Mouse (Mus musculus) urinary bladder, postnatal 14 days (tissue): ENCODE results near the gene Zbtb6.

ENCODE experiments used
- DNase-seq: peaks from one replicate; pipeline ENCODE4 v3.0.0; 2021; ENCODE audit warnings: low spot score

Gene Zbtb6

DNA sequence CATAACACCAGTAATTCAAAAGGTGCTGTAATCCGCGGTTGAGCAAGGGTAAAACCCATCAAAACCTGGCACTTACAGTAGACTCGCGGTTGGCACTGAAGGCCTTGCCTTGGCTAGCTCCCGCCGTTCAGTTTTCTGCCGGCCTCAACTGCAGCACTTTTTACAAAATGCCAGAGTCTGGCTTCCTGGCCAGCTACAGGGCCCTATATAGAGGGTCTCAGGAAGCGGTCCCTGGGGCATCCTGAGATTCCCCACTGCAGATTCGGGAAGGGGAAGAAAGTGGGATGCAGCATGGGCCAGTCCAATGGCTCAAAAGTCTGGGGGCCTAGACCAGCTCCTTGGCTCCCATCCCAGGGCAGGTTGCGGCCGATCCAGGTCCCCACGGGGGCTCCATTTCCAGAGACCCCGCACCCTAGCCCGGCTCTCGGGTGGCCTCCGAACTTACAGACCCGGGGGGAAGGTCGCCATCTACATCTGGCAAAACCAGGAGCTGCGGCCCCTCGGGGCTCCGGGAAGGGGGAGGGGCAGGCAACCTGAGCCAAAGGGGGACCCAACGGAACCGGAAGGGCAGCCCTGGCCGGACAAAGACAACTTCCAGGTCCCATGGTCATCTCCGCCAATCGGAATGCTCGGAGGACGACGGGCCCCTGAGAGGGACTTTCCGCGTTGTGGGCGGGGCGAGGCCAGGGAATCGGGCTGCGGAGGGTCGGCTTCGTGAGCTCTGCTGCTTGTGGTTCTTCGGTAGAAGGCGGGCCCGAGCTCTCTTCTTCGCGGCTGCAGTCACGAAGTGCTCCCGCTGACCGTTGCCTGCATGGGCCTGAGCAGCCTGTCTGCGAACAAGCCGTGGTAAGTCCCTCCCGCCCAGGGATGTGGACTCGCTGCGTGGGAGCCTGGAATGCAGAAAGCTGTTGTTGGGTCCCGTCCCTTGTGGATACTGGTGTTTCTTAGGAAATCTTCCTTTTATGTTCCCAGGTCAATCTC, at the start of gene Zbtb6, which contains the start of the genes Zbtb26 and Rabgap1:
TSS of gene Zbtb6 (minus strand) at position 561 of the 981 bp plus-strand sequence.
TSS of gene Zbtb26 (minus strand) at position 525 of the 981 bp plus-strand sequence.
TSS of gene Rabgap1 (plus strand) at position 669 of the 981 bp plus-strand sequence.
- DNase-seq = peak; percentile 95

DNA sequence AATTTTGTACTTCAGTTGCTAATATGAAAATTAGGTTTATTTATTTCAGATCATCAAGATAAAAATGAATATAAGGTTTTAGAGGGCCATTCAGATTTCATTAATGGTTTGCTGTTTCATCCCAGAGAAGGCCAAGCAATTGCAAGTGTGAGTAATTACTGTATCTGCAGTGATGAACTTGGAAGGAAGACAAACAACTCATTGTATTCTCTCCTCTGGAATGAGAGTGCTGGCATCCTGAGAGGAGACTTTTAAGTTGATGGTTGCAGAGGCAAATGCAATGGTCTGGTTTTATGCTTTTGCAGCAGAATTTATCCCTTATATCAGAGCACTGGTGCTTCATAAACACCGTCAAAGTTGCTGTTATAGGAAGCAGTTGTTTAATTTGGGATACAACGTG, 46.0 kb upstream of the Zbtb6 start:
- no peak for DNase-seq

DNA sequence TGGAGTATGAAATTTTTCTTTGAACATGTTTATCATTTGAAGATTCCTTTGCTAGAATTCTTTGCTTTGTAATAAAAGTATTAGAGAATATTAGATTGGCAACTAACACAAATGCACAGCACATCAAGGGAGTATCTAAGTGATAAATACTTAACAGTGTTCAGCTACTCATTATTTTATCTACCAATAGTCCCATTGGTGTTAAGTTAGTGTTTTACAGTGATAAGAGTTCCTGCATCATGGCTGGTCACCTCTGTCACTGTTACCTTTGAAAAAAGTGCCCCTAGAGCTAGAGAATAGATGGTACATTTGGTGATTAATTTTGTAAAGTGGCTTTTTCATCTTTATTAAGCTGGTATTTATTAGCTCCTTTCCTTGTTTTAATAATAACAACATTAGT, 43.4 kb upstream of the Zbtb6 start:
- no peak for DNase-seq

DNA sequence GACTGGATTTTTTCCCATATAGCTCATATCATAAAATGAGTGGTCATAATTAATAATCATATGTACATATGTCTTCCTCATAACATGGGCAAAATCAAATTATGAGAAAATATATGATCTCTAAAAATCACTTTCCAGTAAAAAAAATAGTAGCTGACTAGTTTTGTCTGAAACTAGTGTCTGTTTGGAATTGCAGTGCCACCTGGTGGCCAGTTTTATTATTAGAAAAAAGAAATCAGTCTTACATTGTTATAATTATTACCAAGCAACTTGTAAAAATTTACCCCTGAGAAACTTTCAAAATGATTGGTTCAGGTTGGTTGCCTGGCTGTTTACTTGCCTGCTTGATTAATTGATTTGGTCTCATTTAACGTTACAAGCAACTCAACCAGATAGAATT, 42.4 kb upstream of the Zbtb6 start:
- DNase-seq = peak; percentile 13

DNA sequence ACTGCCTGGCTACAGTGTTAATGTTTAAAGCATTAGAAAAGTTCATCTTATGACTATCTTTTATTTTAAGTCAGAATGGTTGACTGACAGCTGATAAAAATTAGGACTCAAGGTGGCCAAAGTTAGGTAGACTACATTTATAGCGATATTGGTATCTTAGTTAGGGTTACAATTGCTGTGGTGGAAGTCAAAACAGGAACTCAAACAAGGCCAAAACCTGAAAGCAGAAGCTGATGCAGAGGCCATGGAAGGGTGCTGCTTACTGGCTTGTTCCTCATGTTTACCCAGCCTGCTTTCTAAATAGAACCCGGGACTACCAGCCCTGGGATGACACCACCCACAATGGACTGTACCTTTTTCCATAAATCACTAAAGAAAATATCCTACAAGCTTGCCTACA, 41.2 kb upstream of the Zbtb6 start:
- DNase-seq = no peak

DNA sequence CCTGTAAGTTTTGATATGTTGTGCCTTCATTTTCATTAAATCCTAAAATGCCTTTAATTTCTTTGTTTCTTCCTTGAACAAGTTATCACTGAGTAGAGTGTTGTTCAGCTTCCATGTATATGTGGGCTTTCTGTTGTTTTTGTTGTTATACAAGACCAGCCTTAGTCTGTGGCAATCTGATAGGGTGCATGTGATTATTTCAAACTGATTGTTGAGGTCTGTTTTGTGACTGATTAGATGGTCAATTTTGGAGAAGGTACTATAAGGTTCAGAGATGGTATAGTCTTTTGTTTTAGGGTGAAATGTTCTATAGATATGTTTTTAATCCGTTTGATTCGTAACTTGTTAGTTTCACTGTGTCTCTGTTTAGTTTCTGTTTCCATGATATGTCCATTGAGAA, 37.1 kb upstream of the Zbtb6 start:
- no peak for DNase-seq

DNA sequence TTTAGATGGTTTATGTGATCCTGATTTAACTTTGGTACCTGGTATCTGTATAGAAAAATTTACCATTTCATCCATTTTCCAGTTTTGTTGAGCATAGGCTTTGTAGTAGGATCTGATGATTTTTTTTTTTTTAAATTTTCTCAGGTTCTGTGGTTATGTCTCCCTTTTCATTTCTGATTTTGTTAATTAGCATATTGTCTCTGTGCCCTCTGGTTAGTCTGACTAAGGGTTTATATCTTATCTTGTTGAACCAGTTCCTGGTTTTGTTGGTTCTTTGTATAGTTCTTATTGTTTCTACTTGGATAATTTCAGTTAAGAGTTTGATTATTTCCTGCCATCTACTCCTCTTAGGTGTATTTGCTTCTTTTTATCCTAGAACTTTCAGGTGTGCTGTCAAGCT, 36.6 kb upstream of the Zbtb6 start:
- DNase-seq = no peak

DNA sequence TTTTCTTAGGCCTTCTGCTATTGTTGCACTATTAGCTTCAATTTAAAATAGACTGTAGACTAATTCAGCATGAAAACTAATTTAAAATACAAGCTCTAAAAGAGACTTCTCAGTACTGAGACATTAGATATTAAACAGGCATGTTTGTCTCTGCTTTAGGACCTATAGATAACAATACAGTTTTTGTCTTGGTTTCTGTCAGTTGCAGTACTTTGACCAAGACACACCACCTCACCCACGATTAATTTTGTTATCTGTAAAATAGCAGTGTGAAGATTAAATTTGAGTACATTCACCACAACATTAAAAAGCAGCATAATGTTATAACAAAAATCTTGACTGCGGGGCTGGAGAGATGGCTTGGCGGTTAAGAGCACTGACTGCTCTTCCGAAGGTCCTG, 23.3 kb upstream of the Zbtb6 start:
- no peak for DNase-seq

DNA sequence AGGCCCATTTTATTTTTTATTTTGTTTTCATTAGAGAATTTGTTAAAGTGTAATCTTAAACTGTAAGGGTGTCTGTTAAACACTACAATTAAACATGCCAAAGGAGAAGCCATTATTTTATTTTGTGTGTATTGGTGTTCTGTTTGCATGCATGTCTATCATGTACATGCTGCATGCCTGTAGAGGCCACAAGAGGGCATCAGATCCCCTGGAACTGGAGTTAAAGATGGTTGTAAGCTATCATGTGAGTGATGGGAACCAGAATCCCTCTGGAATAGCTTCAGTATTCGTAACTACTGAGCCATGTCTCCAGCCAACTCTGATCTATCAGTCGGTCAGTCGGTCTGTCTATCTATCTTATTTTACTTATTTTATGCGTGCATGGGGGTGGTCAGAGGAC, 17.7 kb upstream of the Zbtb6 start:
- no peak for DNase-seq

DNA sequence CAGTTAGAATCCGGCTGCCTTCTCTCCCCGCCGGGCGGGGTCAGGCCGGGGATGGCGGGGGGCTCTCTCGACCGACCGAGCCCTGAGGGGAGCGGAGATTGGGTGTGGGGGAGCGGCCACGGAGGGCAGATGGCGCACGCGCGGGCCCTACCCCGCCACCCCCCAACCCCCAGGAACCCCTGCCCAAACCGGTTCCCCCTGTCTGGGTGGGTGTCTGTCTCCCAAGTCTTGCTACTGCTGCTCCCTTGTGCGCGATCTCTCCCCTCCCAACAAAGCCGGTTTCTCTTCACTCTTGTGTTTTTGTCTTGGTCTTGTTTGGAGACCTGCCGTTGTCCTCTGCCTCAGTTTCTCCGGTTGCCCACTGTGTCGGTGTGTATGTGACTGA, 9.4 kb upstream of the Zbtb6 start:
- peak; percentile 61 for DNase-seq

DNA sequence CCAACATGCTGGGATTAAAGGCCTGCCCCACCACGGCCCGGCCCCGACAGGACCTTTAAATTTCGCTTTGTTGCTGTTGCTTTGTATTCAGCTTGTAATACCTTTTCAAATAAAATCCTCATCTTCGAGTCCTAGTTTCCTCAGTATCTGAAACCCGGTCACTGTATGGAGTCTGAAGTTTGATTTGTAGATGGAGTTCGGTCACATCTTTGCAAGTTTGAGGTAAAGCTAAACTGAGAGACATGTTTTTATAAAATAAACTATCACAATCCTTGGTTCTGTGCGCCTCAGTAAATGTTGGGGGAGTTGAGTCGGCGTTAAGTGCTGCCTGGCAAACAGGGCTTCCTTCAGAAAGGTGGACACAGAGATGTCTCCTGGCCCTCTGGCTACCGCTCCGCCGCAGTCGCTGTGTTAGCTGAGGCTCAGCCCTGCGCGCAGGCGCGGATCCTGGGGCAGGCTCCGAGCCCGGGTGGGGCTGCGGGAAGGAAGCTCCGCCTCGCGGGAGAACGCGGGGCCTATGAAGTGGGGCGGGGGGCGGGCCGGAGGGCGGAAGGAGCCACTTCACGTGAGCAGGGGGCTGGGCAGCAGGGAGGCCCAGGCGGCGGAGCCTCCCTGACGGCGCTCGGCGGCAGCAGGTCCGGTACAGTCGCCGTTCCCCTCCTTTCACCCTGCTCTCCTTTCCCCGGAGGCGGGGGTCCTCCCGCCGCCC, 8.8 kb upstream of the Zbtb6 start:
- DNase-seq = peak; percentile 95

DNA sequence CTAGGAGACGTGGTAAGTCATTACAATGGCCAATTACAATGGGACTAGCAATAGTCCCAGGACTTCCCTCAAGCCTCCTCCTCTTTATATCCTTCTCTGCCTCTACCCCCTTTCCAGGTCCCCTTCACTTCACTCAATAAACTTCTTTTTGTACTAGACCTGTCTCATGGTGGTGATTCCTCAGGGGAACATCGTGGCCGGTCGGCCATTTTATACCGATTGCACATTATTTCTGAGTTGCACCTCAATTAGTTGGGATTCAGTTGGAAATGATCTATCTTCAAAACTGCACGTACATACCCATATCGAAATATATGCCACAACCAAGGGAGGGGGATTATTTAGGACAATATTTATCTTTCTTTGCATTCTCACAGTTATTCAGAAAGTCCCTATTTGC, 11.4 kb downstream of the Zbtb6 start:
- no peak for DNase-seq

DNA sequence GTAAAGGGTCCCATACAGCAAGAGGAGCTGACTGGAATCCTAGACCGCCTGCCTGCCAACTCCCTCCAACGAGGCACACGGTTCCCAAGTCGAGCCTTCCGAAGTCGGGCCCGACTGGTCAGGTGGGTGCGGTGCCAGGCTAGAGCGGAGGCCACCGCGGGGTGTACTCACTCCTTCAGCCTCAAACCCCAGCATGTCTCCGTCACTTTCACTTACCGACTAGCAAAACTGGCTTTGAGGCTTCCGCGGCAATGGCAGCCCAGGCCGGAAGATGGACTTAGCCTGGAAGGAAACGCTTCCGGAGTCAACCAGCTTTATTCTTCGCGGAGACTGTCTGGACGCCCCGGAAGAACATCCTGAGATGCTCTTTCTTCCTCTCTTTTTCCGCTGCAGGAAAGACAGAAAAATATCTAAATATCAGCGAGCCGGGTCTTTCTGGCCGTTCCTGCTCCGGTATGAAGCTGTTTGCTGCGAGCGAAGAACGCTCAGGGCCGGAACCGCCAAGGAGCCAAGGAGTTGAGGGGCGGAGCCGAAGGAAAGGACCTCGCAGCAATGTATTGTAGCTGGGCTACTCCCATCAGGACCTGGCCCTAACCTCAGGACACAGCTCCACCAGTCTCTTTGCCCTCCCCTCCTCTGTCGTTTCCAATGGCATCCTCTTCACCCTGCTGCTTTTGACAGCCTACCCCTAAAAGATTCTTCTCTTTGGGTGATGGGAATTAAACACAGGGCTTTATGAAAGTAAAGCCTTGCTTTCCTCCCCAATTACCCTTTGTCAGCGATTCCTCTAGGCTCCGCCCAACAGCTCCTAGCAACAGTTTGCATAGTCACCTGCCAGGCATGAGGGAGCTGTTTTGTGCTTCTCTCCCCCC, 12.1 kb downstream of the Zbtb6 start:
- DNase-seq = peak; percentile 83

DNA sequence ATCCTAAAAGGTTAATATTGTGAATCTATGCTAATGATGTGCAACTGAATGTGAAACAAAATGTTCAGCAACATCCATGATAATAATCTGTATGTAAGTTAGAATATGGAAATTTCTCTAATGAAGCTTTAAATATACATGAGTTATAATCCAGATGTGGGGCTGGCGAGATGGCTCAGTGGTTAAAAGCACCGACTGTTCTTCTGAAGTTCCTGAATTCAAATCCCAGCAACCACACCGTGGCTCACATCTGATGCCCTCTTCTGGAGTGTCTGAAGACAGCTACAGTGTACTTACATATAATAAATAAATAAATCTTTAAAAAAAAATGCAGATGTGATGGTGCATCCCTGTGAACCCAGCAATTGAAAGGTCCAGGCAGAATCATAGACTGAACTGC, 19.3 kb downstream of the Zbtb6 start:
- no peak for DNase-seq

DNA sequence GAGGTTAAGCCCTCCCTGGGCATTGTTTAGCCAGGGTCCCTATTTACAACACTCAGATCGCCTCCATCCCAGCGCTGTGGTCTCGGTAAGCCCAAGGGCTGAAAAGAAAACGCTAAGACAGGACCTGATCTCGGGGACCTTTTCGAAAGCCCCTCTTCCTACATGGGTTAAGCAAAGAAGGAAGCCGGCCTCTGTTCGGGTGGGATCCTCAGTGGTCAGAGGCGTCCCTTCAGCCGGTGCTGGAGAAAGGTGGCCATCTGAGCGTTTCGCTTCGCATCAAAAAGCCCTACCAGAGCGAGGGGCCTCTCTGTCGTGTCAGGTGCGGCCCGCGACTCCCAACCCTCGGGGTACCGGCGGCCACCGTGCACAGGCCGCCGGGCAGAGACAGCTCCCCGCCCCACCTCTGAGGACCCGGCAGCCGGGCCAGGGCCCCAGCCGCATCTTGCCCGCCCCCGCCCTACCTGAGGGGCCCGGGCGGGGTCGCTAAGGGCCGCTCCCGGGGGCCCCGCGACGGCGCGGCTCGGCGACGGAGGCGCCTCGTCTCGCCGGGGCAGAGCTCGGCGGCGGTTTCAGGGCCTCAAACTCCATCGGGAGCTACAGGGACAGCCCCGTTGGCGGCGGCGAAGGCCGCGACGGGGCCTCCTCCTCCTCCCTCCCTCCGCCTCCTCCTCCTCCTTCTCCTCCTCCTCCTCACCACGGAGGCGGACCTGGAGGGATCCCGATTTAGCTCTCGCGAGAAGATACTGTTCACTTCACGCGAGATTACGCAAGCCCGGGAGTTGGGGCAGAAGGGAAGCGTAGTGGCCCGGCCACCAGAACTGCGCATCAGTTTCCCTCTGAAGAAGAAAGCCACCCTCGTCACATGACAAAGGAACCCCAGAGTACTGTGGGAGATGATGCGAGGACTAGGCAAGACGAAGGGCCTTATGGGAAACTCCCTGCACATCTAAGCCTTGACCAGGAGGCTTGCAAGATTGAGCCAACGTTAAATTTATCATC, 20.4 kb downstream of the Zbtb6 start, which contains the start of gene Rc3h2:
TSS of gene Rc3h2 (minus strand) at position 598 of the 999 bp plus-strand sequence.
- DNase-seq = peak; percentile 96

DNA sequence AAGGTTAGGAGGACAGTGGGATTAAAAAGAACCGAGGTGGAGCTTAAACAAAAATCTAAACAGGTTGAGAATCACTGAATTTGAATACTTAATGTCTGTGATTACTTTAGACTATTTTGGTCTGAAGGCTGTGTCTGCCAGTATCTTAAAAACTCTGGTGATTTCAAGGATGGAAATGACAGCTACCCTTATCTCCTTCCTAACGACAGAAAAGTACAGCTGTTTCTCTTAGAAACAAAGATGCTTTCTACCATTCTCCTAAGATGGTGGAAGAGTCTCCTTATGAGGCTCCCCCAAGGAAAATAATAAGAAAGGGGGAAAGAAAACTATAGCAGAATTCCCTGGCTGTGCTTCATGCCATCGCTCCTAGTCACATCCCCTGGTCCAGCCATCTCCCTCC, 21.1 kb downstream of the Zbtb6 start:
- no peak for DNase-seq

DNA sequence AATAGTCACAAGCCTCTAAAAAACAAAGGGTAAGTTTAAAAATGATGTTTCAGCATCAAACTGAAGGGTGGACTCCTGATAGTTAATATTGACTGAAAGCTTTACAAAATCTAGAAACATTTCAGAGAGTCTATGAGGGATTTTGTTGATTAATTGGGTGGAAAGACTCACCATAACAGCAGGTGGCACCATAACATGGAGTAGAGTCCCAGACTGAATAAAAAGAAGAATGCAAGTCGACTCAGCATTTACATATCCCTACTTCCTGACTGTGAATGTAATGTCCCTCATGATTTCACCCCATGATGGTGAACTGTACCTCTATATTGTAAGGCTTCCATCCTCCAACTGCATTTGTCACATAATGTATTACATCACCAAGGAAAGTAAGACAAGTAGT, 47.4 kb downstream of the Zbtb6 start:
- DNase-seq = no peak

DNA sequence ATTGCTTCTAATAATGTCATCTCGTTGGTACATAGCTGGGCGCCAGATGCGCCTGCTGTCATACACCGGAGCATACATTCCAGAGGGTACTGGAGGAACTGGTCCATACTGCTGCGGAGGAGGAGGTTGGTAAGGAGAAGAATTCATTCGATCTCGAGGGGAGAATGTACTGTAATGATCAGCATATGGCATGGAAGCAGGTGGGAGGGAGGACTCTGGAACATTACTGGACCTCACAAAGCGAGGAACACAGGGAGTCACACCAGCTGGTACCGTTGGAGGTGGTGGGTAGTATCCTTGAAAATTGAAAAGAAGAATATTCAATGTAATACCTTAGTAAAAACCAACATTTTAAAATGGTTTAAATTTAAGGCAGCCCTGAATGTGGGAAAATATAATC, 60.0 kb downstream of the Zbtb6 start:
- no peak for DNase-seq

DNA sequence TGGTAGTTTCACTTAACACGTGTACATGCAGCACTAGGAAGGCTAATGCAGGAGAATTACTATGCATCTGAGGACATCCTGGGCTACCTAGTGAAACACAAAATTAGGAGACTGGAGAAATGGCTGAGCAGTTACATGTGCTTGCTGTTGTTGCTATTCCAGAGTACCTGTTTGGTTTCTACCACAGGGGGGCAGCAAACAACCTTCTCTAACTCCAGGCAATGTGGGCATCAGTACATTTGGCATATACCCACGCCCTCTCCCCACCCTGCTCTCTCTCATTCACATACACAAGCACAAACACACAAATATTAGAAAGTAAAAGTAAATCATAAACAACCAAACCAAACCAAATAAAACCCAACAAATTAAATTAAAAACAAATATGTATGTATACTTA, 62.8 kb downstream of the Zbtb6 start:
- peak; percentile 50 for DNase-seq

DNA sequence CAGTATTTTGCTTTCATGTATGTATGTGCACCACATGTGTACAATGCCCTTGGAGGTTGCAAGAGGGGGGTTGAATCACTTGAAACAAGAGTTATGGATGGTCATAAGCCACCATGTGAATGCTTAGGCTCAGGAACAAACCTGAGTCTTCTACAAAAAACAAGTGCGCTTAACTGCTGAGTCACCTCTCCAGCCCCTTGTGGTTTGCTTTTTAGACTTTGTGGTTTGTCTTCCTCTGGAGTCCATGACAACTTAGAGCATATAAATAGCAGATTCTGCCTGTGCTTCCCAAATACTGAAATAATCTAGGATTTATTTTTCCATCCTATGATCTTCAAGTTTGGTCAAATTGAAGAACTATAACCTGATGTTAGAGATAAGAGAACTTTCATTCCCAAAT, 67.0 kb downstream of the Zbtb6 start:
- DNase-seq = no peak
